Mouse (Mus musculus) cerebellum, adult 11 months (tissue): ENCODE measurements around the gene Ptov1.

Experiments
- DNase-seq: peaks from one replicate; pipeline ENCODE4 v3.0.0; 2022

Gene Ptov1

DNA sequence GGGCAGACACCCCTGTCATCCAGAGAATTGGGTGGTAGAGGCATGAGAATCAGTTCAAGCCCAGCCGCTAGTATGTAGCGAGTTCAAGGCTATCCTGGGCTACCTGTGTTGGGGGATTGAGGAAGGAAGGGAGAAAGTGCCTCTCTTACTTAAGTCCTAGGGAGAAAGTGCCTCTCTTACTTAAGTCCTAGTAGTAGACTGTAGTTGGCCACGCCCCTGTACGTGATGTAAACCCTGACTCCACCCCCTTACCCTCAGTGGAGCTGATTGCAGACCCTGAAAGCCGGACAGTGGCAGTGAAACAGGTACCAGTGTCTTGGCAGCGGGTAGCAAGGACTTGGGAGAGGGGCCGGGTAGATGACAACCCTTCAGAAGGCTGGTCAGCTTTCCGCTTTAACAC is 11.7 kb downstream of the Ptov1 start:
- DNase-seq = no peak

DNA sequence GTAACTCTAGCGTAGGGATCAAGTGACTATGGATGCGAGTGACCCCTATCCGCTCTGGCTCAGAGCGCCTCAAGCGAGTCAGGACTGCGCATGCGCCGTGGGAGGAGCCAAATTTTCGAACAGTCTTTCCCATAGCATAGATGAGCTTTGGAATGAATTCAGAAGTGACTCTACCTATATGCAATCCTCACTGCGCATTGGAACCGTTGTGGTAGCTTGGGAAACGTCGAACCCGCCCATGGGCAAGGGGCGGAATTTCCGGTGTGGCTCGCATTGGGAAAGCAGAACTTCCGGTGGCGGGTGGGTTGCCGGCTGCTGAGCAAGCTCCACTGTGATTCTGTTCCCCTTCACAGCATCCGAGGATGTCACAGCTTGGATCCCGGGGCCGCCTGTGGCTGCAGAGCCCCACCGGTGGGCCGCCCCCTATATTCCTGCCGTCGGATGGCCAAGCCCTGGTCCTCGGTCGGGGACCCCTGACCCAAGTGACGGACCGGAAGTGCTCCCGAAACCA is 12.5 kb downstream of the Ptov1 start, which contains the start of gene Pnkp:
TSS of gene Pnkp (plus strand) at position 98 of the 511 bp plus-strand sequence.
- DNase-seq = peak; percentile 77

DNA sequence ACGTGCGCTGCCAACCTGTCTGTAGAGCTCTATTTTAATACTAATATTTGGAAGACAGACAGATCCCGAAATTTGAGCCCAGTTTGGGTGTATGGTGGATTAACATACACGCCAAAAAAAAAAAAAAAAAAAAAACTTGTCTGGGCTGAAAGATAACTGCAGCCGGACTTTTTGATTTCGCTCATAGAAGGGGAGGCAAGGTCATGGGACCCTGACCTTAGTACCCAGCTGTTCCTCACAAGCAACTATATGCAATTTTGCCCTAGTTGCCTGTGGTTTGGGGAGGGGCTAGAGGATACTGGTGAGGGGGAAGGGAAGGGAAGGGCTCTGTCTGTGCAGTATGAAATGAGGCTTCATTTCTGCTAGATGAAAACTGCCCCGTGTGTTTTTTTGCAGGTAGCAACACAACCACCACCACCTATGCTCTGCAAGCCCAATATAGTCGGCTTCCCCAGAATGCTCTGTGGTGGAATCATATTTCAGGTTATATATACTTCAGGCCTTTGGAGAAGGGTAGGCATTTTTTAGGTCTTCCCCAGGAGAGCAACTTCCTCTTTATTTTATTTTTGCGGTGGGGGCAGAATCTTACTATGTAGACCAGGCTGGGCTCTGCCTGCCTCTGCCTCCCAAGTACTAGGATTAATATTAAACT is 13.2 kb downstream of the Ptov1 start:
- DNase-seq = no peak

DNA sequence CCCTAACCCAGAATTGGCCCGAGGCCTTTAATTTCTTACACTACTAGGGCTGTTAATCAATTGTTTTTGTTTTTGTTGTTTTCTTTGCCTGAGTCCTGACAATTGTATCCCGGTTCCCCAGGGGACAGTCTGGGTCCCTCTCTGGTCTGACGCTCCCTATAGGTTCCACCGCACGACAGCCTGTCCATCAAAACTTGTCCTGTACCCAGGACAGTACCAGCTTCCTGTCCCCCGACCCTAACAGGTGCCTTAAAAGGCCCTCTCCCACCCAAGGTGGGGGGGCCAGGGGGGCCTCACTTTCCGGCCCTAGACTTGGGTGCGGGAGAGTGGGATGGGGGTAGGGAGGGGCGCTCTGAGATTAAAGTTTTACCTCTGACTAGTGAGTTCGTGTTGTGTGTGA is 14.6 kb downstream of the Ptov1 start:
- DNase-seq = no peak

DNA sequence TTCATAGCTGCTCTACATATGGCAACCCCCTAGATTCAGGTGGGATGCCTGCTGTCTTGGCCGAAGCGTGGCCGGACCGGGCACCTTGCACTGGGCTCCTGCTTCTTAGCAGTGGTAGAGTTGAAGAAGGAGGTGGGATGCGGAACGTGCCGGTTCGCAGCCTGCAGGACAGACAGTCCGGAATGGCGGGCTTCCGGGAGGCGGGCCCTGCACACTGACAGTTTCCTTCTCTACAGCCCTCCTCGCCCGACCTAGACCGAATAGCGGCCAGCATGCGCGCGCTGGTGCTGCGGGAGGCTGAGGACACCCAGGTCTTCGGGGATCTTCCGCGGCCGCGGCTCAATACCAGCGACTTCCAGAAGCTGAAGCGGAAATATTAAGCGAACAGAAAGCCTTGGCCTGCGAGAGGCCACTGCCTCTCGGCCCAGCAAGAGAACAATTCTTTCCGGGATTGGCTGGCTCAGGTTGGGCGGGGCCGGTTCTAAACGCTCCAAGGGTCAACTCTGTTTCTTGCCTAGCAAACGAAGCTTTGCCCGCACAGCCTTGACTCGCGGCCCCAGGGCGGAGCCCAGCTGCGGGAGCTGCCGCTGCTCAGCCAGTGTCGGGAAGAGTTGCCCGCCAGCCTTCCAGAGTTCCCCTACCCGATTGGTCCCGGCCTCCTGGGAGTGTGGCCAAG is 15.1 kb downstream of the Ptov1 start:
- peak; percentile 75 for DNase-seq

DNA sequence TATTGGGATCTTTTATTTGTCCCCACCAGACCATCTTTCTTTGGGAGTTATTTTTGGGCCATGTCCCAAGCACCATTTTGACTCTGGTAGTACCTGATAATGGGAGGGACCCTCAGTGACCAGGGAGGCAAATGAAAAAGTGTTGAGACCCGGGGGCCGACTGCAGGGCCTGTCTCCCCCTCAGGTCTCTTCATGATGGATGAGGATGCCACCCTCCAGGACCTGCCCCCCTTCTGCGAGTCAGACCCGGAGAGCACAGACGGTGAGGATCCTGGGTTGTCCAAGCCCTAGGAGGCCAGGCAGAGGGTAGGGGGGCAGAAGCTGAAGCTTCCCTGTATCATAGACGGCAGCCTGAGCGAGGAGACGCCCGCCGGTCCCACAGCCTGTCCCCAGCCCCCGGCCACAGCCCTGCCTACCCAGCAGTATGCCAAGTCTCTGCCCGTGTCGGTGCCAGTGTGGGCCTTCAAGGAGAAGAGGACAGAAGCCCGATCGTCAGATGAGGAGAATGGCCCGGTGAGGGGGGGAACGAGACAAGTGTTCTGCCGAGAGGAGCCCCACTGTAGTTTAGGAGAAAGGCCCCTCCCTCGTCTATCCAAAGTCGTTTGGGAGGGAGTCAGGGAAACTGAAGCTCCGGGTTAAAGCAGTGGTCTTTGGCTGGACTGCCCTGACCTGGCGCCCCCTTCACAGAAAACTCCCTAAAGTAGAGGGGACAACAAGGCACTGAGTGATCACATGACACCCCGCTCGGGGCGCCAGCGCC is 15.8 kb downstream of the Ptov1 start:
- no peak for DNase-seq

DNA sequence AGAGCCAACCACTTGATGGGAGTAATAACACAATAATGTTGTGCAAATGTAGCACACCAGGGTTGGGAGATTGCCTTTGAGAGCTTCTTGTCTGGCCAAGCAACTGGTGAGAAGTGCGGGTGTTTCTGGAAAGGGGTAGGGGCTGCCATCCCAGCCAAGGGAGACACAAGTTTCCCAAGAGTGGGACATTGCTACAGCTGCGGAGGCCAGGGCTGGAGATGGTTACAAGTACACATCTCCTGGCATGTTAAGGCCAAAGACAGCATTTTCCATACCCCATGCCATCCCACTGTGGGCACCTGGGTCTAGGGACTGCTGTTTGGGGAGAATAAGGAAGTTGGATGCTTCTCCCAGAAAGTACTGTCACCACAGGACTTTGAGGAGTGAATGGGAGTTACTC is 16.5 kb downstream of the Ptov1 start:
- no peak for DNase-seq

DNA sequence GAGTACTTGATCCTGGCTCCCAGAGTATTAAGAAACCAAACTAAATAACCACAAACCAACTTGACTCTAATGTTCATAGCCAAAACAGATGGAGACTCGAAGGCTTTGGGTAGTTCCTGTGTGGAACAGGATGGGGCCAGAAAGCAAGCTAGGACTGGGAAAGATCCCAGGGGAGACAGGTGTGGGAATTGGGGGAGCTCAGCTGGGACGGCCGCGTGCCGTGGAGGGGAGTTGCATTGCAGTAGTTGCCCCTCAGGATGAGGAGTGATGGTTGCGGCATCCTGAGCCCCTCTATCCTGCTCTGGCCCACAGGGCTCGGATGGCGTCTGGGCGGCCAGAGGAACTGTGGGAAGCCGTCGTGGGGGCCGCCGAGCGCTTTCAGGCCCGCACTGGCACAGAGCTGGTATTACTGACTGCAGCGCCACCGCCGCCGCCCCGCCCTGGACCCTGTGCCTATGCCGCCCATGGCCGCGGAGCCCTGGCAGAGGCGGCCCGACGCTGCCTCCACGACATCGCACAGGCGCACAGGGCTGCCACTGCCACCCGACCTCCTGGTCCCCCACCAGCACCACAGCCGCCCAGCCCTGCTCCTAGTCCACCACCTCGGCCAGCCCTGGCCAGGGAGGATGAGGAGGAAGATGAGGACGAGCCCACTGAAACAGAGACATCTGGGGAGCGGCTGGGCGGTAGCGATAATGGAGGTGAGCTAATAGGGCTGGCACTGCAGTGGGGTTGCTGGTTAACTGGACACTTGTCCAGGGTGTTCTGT is 17.1 kb downstream of the Ptov1 start:
- no peak for DNase-seq

GRCm38 (mm10) chr7:44851625-44852234 is 17.9 kb downstream of the Ptov1 start:
- DNase-seq = no peak

GRCm38 (mm10) chr7:44850789-44851624 is 18.6 kb downstream of the Ptov1 start:
- DNase-seq = no peak

DNA sequence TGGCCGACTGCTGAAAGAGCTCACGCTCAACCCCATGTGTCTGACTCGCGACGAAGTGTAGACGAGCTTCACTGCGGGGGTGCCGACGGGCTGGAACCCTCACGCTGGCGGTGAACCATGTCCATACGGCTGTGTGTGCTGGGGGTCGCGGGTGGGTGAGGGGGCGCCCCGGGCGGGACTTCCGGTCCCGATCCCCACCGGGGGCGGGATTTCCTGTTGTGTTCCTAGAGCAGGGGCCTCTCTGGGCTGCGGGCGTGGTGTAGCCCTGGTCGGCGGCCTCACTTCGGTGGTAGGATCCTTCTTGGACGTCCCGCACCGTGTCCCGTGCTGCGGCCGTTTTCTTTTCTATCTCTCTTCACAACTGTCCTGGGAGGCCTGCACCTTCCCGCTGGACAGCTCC is 19.4 kb downstream of the Ptov1 start:
- DNase-seq = no peak

GRCm38 (mm10) chr7:44849416-44850111 is 20.0 kb downstream of the Ptov1 start:
- peak; percentile 90 for DNase-seq

GRCm38 (mm10) chr7:44848561-44849415 is 20.8 kb downstream of the Ptov1 start, which contains the start of the genes Akt1s1 and Tbc1d17:
Gene Akt1s1 (plus strand): TSS chr7:44848991.
Gene Tbc1d17 (minus strand): TSS chr7:44849079.
- DNase-seq = peak; percentile 100

GRCm38 (mm10) chr7:44847772-44848171 is 21.8 kb downstream of the Ptov1 start:
- peak; percentile 49 for DNase-seq

DNA sequence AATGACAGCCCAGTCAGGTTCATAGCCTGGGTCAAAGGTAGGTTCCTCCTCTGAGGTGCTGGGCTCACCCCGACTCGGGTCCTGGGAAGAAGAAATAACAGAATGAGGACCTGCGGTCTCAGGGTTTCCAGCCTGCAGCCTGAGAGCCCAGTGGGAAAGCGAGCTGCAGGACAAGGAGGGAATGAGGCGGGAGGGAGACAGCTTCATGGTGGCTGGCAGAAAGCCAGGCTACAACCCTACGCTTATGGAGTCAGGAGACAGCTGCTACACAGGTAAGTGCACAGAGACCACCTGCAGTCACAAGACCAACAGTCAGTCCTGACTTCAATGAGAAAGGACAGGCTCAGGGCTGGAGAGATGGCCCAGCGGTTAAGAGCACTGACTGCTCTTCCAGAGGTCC is 22.8 kb downstream of the Ptov1 start:
- peak; percentile 49 for DNase-seq

GRCm38 (mm10) chr7:44845006-44845405 is 24.6 kb downstream of the Ptov1 start:
- DNase-seq = peak; percentile 25

DNA sequence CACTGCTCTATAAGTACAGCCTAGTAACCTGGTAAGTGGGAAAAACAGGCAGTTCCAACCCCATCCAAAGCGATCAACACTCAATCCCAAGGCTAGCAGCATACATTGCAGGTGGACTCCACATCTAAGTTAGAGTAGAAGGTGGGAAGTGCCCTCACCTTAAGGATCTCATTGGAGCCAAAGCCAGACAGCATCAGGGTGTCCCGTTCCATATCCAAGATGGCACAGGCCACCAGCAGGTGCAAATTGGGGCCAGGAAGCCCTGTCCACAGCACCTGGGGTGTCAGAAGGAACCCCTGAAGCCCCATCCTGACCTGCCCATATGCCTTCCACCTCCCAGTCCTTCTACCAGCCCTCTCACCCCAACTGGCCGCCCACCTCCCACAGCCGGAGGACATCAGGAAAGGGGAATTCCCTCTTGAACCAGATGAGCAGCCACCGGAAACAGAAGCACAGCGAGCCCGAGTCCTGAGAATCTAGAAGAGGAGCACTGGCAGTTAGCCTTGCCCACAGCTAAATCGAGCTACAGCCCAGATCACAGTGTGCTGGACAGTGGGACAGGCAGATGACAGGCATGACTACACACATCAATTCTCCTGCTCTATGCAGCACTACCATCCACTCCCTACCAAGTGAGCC is 27.6 kb downstream of the Ptov1 start:
- DNase-seq = no peak

DNA sequence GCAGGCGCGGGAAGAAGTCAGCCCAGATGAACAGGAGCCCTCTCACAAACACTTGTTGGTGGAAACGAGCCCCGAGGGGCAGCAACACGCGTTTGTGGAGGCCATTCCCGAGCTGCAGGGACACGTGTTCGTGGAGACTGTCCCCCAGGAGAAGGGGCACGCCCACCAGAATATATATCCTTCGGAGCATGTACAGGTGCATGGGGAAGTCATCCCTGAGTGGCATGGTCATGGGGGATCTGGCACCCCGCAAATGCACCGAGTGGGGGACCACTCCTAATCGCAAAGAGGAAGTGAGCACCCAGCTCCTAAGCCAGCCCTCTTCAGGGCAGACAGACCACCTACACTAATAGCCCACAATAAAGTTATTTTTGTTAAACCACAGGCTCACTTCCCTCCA is 29.2 kb downstream of the Ptov1 start:
- DNase-seq = no peak
